Mouse (Mus musculus) intestine, embryonic 16.5 days (tissue): Measurements from ENCODE around the gene Fbxl14. TPM values are rescaled to one million over a fixed set of nuclear protein-coding genes. Genes with fewer than 3 reads are reported as not detected.

Experiments used
- ATAC-seq: fragments of 200-750 bp; cut with Nextera tagmentation; 2 replicates; pipeline ENCODE4 v1.8.0; 2017; ENCODE audit warnings: moderate TSS enrichment, moderate library complexity
- H3K27ac ChIP-seq: fragments of 300-500 bp; sonication (generic); 2 replicates; pipeline ENCODE4 v1.5.1; 2014; ENCODE audit warnings: mild to moderate bottlenecking, low read length
- H3K27me3 ChIP-seq: fragments of 300-500 bp; sonication (generic); replicated peaks from 2 replicates; pipeline ENCODE4 v1.6.1; 2014; ENCODE audit warnings: low read length, control low read depth, mixed read lengths; ENCODE audit not compliant: control insufficient read depth, insufficient read depth
- H3K36me3 ChIP-seq: fragments of 300-500 bp; sonication (generic); 2 replicates; pipeline ENCODE4 v1.6.1; 2014; ENCODE audit warnings: low read length, control low read depth; ENCODE audit not compliant: control insufficient read depth, insufficient read depth
- H3K4me1 ChIP-seq: fragments of 300-500 bp; sonication (generic); 2 replicates; pipeline ENCODE4 v1.6.1; 2014; ENCODE audit warnings: low read length, control low read depth, mixed read lengths; ENCODE audit not compliant: control insufficient read depth, insufficient read depth
- H3K4me2 ChIP-seq: fragments of 300-500 bp; sonication (generic); 2 replicates; pipeline ENCODE4 v1.6.1; 2014; ENCODE audit warnings: low read depth, low read length, control low read depth
- H3K4me3 ChIP-seq: fragments of 300-500 bp; sonication (generic); 2 replicates; pipeline ENCODE4 v1.5.1; 2014; ENCODE audit warnings: mild to moderate bottlenecking, low read length
- H3K9ac ChIP-seq: fragments of 300-500 bp; sonication (generic); 2 replicates; pipeline ENCODE4 v1.6.1; 2014; ENCODE audit warnings: low read depth, low read length
- H3K9me3 ChIP-seq: fragments of 300-500 bp; sonication (generic); 2 replicates; pipeline ENCODE4 v1.6.1; 2016; ENCODE audit warnings: low read length, control low read depth; ENCODE audit not compliant: control insufficient read depth
- WGBS: fragments of 180-500 bp; shearing (Covaris S2); extraction: QIAGEN DNeasy Blood & Tissue Kit; methylation state at CpG from one replicate; pipeline ENCODE4 v1.1.7; 2014; 5-methylcytosine and 5-hydroxymethylcytosine counted together
- polyA plus RNA-seq: library from polyadenylated mRNA; unstranded; fragments of >200 nt; fragmentation: Nextera tagmentation; extraction: Ambion mirVana; gene quantifications from 2 replicates; pipeline ENCODE4 v1.2.1, GENCODE M21; 2015

Gene Fbxl14
- polyA plus RNA-seq, 1 experiment from 2014 or later: 3.7 TPM

DNA sequence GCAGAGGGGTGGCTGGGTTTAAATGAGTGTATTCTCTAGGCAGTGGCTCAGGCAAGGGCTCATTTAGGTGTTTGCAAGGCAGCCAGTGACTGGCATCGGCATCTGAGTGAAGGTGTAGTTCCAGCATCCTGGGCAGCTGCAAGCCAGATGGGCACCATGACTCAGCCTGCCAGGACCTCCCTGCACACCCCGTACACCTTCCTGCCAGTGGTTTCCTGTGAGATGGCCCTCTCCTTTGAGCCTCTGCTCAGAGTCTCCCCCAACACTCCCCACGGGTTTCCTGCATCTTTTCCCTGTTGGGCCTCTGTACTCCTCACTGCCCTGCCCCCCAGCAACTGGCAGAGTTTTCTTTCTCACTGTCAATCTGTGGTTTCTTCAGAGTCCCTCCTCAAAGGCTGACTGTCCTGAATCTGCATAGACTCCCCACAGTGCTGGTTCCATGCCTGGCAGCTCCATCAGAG, 42.5 kb downstream of the Fbxl14 start:
- no peak overlapping the region for H3K9ac ChIP-seq
- H3K9me3 ChIP-seq: no peaks in the 10 kb centered on the region
- no peaks in the 10 kb centered on the region for H3K27me3 ChIP-seq
- H3K4me2 ChIP-seq: no peak overlapping the region
- no peak for ATAC-seq
- H3K27ac ChIP-seq: no peak overlapping the region
- no peaks in the 10 kb centered on the region for H3K36me3 ChIP-seq
- H3K4me3 ChIP-seq: no peak overlapping the region
- no peaks in the 10 kb centered on the region for H3K4me1 ChIP-seq
- WGBS: 46% methylated on average over 3 of the region's 3 CpGs

DNA sequence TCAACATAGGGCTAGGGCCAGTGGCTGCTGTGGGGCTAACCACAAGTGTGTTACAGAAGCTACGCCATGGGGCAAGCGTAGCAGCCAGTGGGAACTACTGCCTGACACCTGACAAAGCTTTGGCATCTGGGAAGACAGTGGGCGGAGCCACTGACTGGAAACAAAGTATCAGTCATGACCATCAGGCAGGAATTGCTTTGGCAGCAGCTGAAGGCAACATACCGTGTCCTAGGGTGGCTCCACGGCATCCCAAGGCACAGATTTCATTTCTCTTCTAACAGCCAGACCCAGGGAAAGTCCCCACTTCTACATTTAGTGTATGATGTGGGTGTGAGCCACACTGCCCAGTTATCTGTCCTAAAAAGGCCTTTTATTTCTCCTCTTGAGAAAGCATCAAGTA, 47.0 kb downstream of the Fbxl14 start:
- Histone ChIP-seq H3K4me1 (no peaks in the 10 kb centered on the region), H3K36me3 (no peaks in the 10 kb centered on the region), H3K4me2 (no peak overlapping the region), H3K27me3 (no peaks in the 10 kb centered on the region), H3K9me3 (no peaks in the 10 kb centered on the region), H3K4me3 (no peak overlapping the region), H3K9ac (no peak overlapping the region), H3K27ac (no peak overlapping the region)
- 67% methylated on average over 5 of the region's 5 CpGs for WGBS
- no peak for ATAC-seq

DNA sequence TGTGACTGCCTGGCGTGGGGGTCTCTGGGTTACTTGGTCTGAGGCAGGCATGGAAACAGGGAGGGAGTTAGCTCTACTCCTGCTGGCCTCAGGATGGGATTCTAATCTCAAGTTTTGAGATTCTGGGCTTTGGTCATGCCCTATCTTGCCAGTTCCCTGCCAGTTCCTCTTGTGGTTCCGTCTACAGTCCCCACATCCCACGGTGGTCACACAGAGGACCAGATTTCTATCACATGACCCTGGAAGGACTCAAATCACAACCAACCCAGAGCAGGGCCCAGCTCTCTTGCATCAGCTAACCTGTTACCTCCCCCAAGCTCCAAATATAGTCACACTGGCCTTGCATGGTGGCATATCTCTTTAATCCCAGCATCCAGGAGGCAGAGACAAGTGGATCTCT, 50.2 kb downstream of the Fbxl14 start:
- no peaks in the 10 kb centered on the region for H3K36me3 ChIP-seq
- no peak overlapping the region for H3K4me3 ChIP-seq
- ATAC-seq: no peak
- 91% methylated on average over 3 of the region's 3 CpGs for WGBS
- H3K4me1 ChIP-seq: no peaks in the 10 kb centered on the region
- no peak overlapping the region for H3K9ac ChIP-seq
- no peak overlapping the region for H3K27ac ChIP-seq
- H3K9me3 ChIP-seq: no peaks in the 10 kb centered on the region
- H3K4me2 ChIP-seq: no peak overlapping the region
- H3K27me3 ChIP-seq: no peaks in the 10 kb centered on the region

Other genes starting within 250 kb of the Fbxl14 start
- gene Cacna2d4, start 243.1 kb upstream of the Fbxl14 start, polyA plus RNA-seq: 0.11 and 0.15 TPM in 2 replicates
- 0.32 and 0.38 TPM in 2 replicates for gene Lrtm2, start 148.9 kb upstream of the Fbxl14 start, polyA plus RNA-seq
- gene Adipor2, start 62.0 kb upstream of the Fbxl14 start, polyA plus RNA-seq: 127 and 148 TPM in 2 replicates
- 4.0 and 4.8 TPM in 2 replicates for gene Wnt5b, start 64.7 kb downstream of the Fbxl14 start, polyA plus RNA-seq